Mouse (Mus musculus) lung, postnatal 0 days (tissue): ENCODE data around the gene Ncapg2. TPM values are rescaled to one million over a fixed set of nuclear protein-coding genes. Genes with fewer than 3 reads are reported as not detected.

Experiments used
- ATAC-seq: fragments of 200-750 bp; cut with Nextera tagmentation; 2 replicates; pipeline ENCODE4 v1.8.0; 2017; ENCODE audit warnings: moderate library complexity
- DNase-seq: peaks from one replicate; pipeline ENCODE4 v3.0.0-alpha.2; 2016; ENCODE audit warnings: low spot score
- H3K27ac ChIP-seq: fragments of 300-500 bp; sonication (generic); 2 replicates; pipeline ENCODE4 v1.5.1; 2014; ENCODE audit warnings: antibody characterized with exemption, mild to moderate bottlenecking, low read length, mixed read lengths
- H3K27me3 ChIP-seq: fragments of 300-500 bp; sonication (generic); replicated peaks from 2 replicates; pipeline ENCODE4 v1.6.1; 2014; ENCODE audit warnings: low read length, mixed read lengths; ENCODE audit not compliant: insufficient read depth
- H3K36me3 ChIP-seq: fragments of 300-500 bp; sonication (generic); 2 replicates; pipeline ENCODE4 v1.6.1; 2014; ENCODE audit warnings: low read length, mixed read lengths; ENCODE audit not compliant: insufficient read depth
- H3K4me1 ChIP-seq: fragments of 300-500 bp; sonication (generic); 2 replicates; pipeline ENCODE4 v1.6.1; 2014; ENCODE audit warnings: antibody characterized with exemption, low read depth, low read length, mixed read lengths; ENCODE audit not compliant: insufficient read depth
- H3K4me2 ChIP-seq: fragments of 300-500 bp; sonication (generic); replicated peaks from 2 replicates; pipeline ENCODE4 v1.6.1; 2014; ENCODE audit warnings: low read depth, mild to moderate bottlenecking, low read length, moderate library complexity, mixed read lengths
- H3K4me3 ChIP-seq: fragments of 300-500 bp; sonication (generic); 2 replicates; pipeline ENCODE4 v1.5.1; 2014; ENCODE audit warnings: low read depth, low read length
- H3K9ac ChIP-seq: fragments of 300-500 bp; sonication (generic); replicated peaks from 2 replicates; pipeline ENCODE4 v1.6.1; 2014; ENCODE audit warnings: low read depth, mild to moderate bottlenecking
- H3K9me3 ChIP-seq: fragments of 300-500 bp; sonication (generic); 2 replicates; pipeline ENCODE4 v1.6.1; 2016; ENCODE audit warnings: low read length, mixed read lengths
- CTCF ChIP-seq: IDR thresholded peaks from 2 replicates; pipeline ENCODE4 v1.5.1; 2016; ENCODE audit warnings: antibody characterized with exemption, mild to moderate bottlenecking
- EP300 ChIP-seq: IDR thresholded peaks from 2 replicates; pipeline ENCODE4 v1.6.1; 2016; ENCODE audit warnings: antibody characterized with exemption, mild to moderate bottlenecking, control low read depth
- WGBS: fragments of 180-500 bp; shearing (Covaris S2); extraction: QIAGEN DNeasy Blood & Tissue Kit; methylation state at CpG from one replicate; pipeline ENCODE4 v1.1.7; 2014; 5-methylcytosine and 5-hydroxymethylcytosine counted together
- polyA plus RNA-seq: library from polyadenylated mRNA; unstranded; fragments of >200 nt; fragmentation: Nextera tagmentation; extraction: Ambion mirVana; gene quantifications from 2 replicates; pipeline ENCODE4 v1.2.1, GENCODE M21; 2015

Ncapg2 gene
- polyA plus RNA-seq, 1 experiment from 2014 or later: 3.4 TPM

DNA sequence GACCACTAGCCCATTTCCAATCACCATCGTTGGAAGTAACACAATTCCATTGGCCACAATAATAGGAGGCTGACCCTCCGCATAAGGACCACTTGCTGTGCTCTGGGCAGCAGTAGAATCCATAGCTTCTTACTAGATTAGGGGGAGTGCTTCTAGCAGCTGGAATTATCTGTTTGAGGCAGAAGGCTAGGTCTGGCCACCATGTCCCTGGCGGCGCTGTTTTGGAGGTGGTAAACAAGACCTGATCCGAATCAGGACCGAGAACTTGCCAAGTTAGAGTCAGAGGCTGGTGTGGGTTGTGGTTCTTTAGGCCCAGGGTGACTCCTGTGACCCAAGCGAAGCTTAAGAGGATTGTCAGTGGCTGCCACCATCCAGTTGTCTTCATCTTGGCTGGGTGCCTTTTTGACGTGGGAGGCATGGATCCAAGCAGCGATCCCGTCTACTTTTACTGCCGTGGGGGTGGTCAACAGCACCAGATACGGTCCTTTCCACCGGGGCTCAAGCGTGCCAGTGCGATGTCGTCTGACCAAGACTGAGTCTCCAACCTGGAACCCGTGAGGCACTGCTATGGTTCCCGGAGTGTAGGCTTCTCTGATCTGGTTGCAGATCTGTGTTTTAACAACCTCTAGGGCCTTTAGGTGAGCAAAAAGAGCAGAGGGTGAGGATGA lies 1.1 kb upstream of the Ncapg2 start:
- Histone ChIP-seq H3K4me2 (peak overlapping the region; percentile 88; the same call in 1 of the 2 replicates), H3K27me3 (no peaks in the 10 kb centered on the region), H3K9me3 (no peaks in the 10 kb centered on the region), H3K4me3 (no peak overlapping the region), H3K36me3 (no peaks in the 10 kb centered on the region), H3K4me1 (peaks cover 3% of the 10 kb centered on the region; the same call in 1 of the 2 replicates), H3K27ac (no peak overlapping the region), H3K9ac (no peak overlapping the region)
- DNase-seq (peak; percentile 8), ATAC-seq (no peak)
- 95% methylated on average over 18 of the region's 18 CpGs for WGBS
- TF ChIP-seq CTCF: no peak
- no peak for TF ChIP-seq EP300

DNA sequence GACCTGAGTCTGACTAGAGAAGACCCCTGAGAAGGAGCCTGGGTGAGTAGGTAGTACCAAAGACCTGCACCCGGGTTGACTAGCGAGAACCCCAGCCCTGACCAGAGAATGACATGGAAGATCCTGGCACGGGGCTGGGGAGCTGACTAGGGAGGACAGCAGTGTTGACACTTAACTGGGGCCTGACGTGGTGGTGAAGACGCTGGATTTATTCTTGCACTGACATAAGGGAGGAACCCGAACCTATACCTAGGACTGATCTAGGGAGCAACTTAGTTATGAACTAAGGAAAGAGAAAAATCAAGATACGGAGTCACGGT lies 594 bp downstream of the Ncapg2 start:
- Histone ChIP-seq H3K4me3 (peak overlapping the region; percentile 83), H3K27ac (no peak overlapping the region), H3K4me2 (peak overlapping the region; percentile 88), H3K36me3 (no peaks in the 10 kb centered on the region; the same call in 1 of the 2 replicates), H3K27me3 (no peaks in the 10 kb centered on the region), H3K9me3 (no peaks in the 10 kb centered on the region), H3K4me1 (peaks cover 3% of the 10 kb centered on the region; the same call in 1 of the 2 replicates), H3K9ac (peak overlapping the region; percentile 43)
- DNase-seq (no peak), ATAC-seq (no peak)
- WGBS: 5% methylated on average over 8 of the region's 8 CpGs
- TF ChIP-seq CTCF: no peak
- TF ChIP-seq EP300: no peak

DNA sequence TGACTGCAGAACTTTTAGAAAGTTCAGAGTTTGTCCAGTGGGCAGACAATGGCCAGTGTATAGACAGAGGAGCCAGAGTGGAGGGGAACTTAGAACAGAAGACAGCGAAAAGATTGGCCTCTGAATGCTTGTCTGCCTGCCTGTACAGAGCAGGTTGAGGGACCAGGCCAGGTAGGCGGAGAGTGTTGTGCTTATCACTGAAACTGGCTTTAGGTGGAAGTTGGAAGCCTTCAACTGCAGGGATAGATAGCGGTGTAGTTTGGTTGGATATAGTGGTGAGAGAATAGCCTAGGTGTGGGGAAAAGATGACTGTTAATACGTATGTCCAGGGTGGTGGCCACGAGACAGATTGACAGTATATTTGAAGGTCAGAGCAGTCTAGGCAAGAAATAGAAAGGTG lies 2.7 kb downstream of the Ncapg2 start:
- ATAC-seq (no peak), DNase-seq (no peak)
- no peak overlapping the region for H3K27ac ChIP-seq
- no peaks in the 10 kb centered on the region for H3K9me3 ChIP-seq
- H3K4me1 ChIP-seq: peaks cover 3% of the 10 kb centered on the region; the same call in 1 of the 2 replicates
- TF ChIP-seq EP300 (no peak), CTCF (no peak)
- no peaks in the 10 kb centered on the region; the same call in 1 of the 2 replicates for H3K36me3 ChIP-seq
- H3K4me3 ChIP-seq: no peak overlapping the region
- H3K4me2 ChIP-seq: no peak overlapping the region
- no peaks in the 10 kb centered on the region for H3K27me3 ChIP-seq
- 93% methylated on average over 5 of the region's 5 CpGs for WGBS
- H3K9ac ChIP-seq: no peak overlapping the region

DNA sequence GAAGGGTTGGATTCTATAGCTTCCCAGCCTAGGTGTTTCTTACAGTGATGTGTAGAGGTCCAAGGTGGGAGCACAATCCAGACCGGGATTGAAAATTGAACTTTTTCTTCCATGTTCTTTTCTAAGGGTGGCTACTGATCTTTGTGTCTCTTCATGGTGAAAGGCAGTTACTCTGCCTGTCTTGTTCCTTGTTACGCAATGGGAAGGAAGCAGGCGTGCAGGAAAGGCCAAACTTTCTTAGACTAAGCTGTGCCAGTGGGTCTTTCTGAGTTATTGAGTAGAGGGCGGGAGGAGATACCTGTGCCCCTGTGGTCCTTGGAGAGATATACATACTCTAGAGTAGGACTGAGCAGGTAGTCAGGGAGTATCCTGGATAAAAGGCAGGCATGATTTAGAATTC lies 9.7 kb downstream of the Ncapg2 start:
- no peak for DNase-seq
- 95% methylated on average over 4 of the region's 4 CpGs for WGBS
- TF ChIP-seq CTCF: no peak
- no peak for TF ChIP-seq EP300

DNA sequence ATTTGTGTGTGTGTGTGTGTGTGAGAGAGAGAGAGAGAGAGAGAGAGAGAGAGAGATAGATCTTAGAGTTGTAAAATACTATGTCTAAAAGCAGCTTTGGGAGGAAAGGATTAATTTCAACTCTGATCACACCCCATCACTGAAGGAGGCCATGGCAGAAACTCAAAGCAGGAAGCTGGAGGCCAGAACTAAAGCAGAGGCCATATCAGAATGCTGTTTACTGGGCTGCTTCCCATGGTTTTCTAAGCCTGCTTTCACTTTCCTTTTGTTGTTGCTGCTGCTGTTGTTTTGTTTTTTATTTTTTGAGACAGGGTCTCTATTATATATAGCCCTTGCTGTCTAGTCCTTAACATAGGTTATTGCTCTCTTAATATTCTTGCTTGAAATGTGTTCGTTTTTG lies 11.3 kb downstream of the Ncapg2 start:
- Histone ChIP-seq H3K4me1 (no peaks in the 10 kb centered on the region), H3K4me3 (no peak overlapping the region), H3K9ac (no peak overlapping the region), H3K36me3 (no peaks in the 10 kb centered on the region), H3K27me3 (no peaks in the 10 kb centered on the region), H3K4me2 (no peak overlapping the region), H3K27ac (no peak overlapping the region), H3K9me3 (no peaks in the 10 kb centered on the region)
- WGBS: 85% methylated on average over 1 of the region's 1 CpGs
- no peak for ATAC-seq
- DNase-seq: no peak
- no peak for TF ChIP-seq CTCF
- no peak for TF ChIP-seq EP300

More for the DNA sequence above, 9.7 kb downstream of the Ncapg2 start:
- H3K36me3 ChIP-seq: no peaks in the 10 kb centered on the region; the same call in 1 of the 2 replicates
- no peak overlapping the region for H3K4me3 ChIP-seq
- H3K27ac ChIP-seq: no peak overlapping the region
- no peaks in the 10 kb centered on the region for H3K9me3 ChIP-seq
- no peaks in the 10 kb centered on the region for H3K4me1 ChIP-seq
- no peak overlapping the region for H3K9ac ChIP-seq
- H3K4me2 ChIP-seq: no peak overlapping the region
- no peak for ATAC-seq
- H3K27me3 ChIP-seq: no peaks in the 10 kb centered on the region

DNA sequence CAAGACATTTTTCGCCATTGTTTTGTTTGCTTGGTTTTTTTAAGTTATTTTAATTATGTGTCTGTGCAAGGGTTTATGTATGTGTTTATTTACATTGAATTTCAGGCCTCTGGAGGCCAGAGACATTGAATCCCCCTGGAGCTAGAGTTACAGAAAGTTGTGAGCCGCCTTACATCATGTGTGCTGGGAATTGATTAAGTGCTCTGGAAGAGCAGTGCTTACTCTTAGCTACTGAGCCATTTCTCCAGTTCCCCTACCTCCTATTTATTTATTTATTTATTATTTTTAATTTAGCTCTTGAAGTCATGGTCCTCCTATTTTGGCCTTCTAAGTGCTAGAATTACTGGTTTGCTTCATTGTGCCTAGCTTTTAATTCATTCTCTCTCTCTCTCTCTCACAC lies 16.5 kb downstream of the Ncapg2 start:
- no peaks in the 10 kb centered on the region for H3K36me3 ChIP-seq

DNA sequence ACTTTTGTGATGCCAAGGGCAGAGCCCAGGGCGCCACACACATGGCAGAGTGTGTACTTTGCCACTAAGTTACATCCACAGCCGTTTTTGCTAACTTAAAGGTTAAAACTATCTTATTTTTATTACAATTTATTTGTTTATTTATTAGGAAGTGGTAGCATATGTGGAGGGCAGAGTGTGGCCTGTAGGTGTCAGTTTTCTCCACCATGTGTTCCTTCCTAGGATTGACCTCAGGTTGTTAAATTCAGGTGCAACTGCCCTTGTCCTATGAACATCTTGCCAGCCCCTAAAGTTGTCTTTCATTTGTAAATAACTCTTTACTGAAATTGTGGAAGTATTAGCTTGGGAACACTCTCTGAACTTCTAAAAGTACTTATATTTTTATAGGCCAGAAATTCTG lies 20.2 kb downstream of the Ncapg2 start:
- no peaks in the 10 kb centered on the region for H3K9me3 ChIP-seq
- H3K4me1 ChIP-seq: no peaks in the 10 kb centered on the region
- H3K27ac ChIP-seq: no peak overlapping the region
- TF ChIP-seq CTCF: no peak
- TF ChIP-seq EP300: no peak
- no peak overlapping the region for H3K4me2 ChIP-seq
- WGBS: 81% methylated on average over 2 of the region's 2 CpGs
- no peak overlapping the region for H3K4me3 ChIP-seq
- no peaks in the 10 kb centered on the region for H3K36me3 ChIP-seq
- H3K9ac ChIP-seq: no peak overlapping the region
- no peaks in the 10 kb centered on the region for H3K27me3 ChIP-seq
- no peak for ATAC-seq
- DNase-seq: no peak

More for the DNA sequence above, 16.5 kb downstream of the Ncapg2 start:
- no peaks in the 10 kb centered on the region for H3K9me3 ChIP-seq
- H3K4me3 ChIP-seq: no peak overlapping the region
- H3K27me3 ChIP-seq: no peaks in the 10 kb centered on the region
- H3K27ac ChIP-seq: no peak overlapping the region
- TF ChIP-seq EP300 (no peak), CTCF (no peak)
- ATAC-seq (no peak), DNase-seq (no peak)
- no peak overlapping the region for H3K4me2 ChIP-seq
- H3K4me1 ChIP-seq: no peaks in the 10 kb centered on the region
- 78% methylated on average over 2 of the region's 2 CpGs for WGBS
- no peak overlapping the region for H3K9ac ChIP-seq
